23 mouse cellular contexts compared by ENCODE assay signal in genomic region chr10:97601744-97602143, GRCm38 (mm10). TPM values are rescaled to one million over a fixed set of nuclear protein-coding genes. Genes with fewer than 3 reads are reported as not detected.
DNase-seq lines count a peak whose midpoint lies in the region; ATAC-seq and TF ChIP-seq lines count a peak whose summit lies in the region.
"Had no signal": no experiment of that assay in that cellular context is flagged by ENCODE, and none has a peak within 500 bp of the region (broad histone marks: within the 10 kb centered on the region; RNA-seq: fewer than 3 reads in every experiment).

No protein-coding gene starts in this region.

- H3K27ac ChIP-seq in hindbrain, embryonic 14.5 days, result no peak overlapping the region
- no peak overlapping the region for H3K27ac ChIP-seq in hindbrain, embryonic 16.5 days (ENCODE audit: low read depth, low read length)
- no peak overlapping the region for H3K27ac ChIP-seq in kidney, embryonic 15.5 days
- H3K27ac ChIP-seq in kidney, adult 2 months (ENCODE audit: insufficient read depth, low read depth, low read length), result no peak overlapping the region
- no peak overlapping the region for H3K27ac ChIP-seq in kidney, postnatal 0 days
- H3K27ac ChIP-seq: embryonic facial prominence, embryonic 13.5 days; embryonic facial prominence, embryonic 15.5 days; forebrain, embryonic 10.5 days; forebrain, embryonic 12.5 days had no signal

- H3K9me3 ChIP-seq in hindbrain, embryonic 14.5 days (ENCODE audit: control insufficient read depth, low read length), result no peaks in the 10 kb centered on the region
- no peaks in the 10 kb centered on the region for H3K9me3 ChIP-seq in hindbrain, embryonic 16.5 days (ENCODE audit: control insufficient read depth, low read length)
- no peaks in the 10 kb centered on the region for H3K9me3 ChIP-seq in kidney, embryonic 15.5 days (replicated peaks)
- no peaks in the 10 kb centered on the region for H3K9me3 ChIP-seq in kidney, postnatal 0 days (replicated peaks; ENCODE audit: low read length)
- H3K9me3 ChIP-seq: embryonic facial prominence, embryonic 13.5 days; embryonic facial prominence, embryonic 15.5 days; forebrain, embryonic 10.5 days; forebrain, embryonic 12.5 days had no signal

- H3K4me1 ChIP-seq in hindbrain, embryonic 14.5 days (replicated peaks; ENCODE audit: control insufficient read depth, insufficient read depth, low read length), result no peaks in the 10 kb centered on the region
- H3K4me1 ChIP-seq in hindbrain, embryonic 16.5 days (ENCODE audit: control insufficient read depth, insufficient read depth, low read depth, low read length), result no peaks in the 10 kb centered on the region
- no peaks in the 10 kb centered on the region for H3K4me1 ChIP-seq in kidney, embryonic 15.5 days
- no peaks in the 10 kb centered on the region for H3K4me1 ChIP-seq in kidney, adult 2 months (ENCODE audit: control insufficient read depth, insufficient read depth, low read length)
- no peaks in the 10 kb centered on the region for H3K4me1 ChIP-seq in kidney, postnatal 0 days (replicated peaks; ENCODE audit: insufficient read depth, low read length)
- H3K4me1 ChIP-seq: embryonic facial prominence, embryonic 13.5 days; embryonic facial prominence, embryonic 15.5 days; forebrain, embryonic 10.5 days; forebrain, embryonic 12.5 days had no signal

- no peaks in the 10 kb centered on the region for H3K27me3 ChIP-seq in hindbrain, embryonic 14.5 days (ENCODE audit: control insufficient read depth, insufficient read depth, low read length)
- H3K27me3 ChIP-seq in hindbrain, embryonic 16.5 days (replicated peaks; ENCODE audit: control insufficient read depth, insufficient read depth, low read length), result no peaks in the 10 kb centered on the region
- H3K27me3 ChIP-seq in kidney, embryonic 15.5 days, result no peaks in the 10 kb centered on the region
- no peaks in the 10 kb centered on the region for H3K27me3 ChIP-seq in kidney, adult 2 months (replicated peaks; ENCODE audit: control insufficient read depth, insufficient read depth, low read length)
- H3K27me3 ChIP-seq in kidney, postnatal 0 days (ENCODE audit: insufficient read depth, low read length), result no peaks in the 10 kb centered on the region
- H3K27me3 ChIP-seq: embryonic facial prominence, embryonic 13.5 days; embryonic facial prominence, embryonic 15.5 days; forebrain, embryonic 12.5 days had no signal

- H3K36me3 ChIP-seq in hindbrain, embryonic 14.5 days (replicated peaks; ENCODE audit: control insufficient read depth, insufficient read depth), result no peaks in the 10 kb centered on the region
- H3K36me3 ChIP-seq in hindbrain, embryonic 16.5 days (ENCODE audit: control insufficient read depth, insufficient read depth, low read length), result no peaks in the 10 kb centered on the region
- H3K36me3 ChIP-seq in kidney, embryonic 15.5 days, result no peaks in the 10 kb centered on the region
- H3K36me3 ChIP-seq in kidney, adult 2 months (ENCODE audit: control insufficient read depth, insufficient read depth, low read length), result no peaks in the 10 kb centered on the region
- H3K36me3 ChIP-seq in kidney, postnatal 0 days (ENCODE audit: insufficient read depth, low read length), result no peaks in the 10 kb centered on the region
- H3K36me3 ChIP-seq: embryonic facial prominence, embryonic 13.5 days; embryonic facial prominence, embryonic 15.5 days; forebrain, embryonic 10.5 days; forebrain, embryonic 12.5 days had no signal

- no peak overlapping the region for H3K9ac ChIP-seq in hindbrain, embryonic 14.5 days
- no peak overlapping the region for H3K9ac ChIP-seq in hindbrain, embryonic 16.5 days (ENCODE audit: low read depth, low read length)
- H3K9ac ChIP-seq in kidney, embryonic 15.5 days, result no peak overlapping the region
- no peak overlapping the region for H3K9ac ChIP-seq in kidney, postnatal 0 days (ENCODE audit: low read depth, low read length)
- H3K9ac ChIP-seq: embryonic facial prominence, embryonic 13.5 days; embryonic facial prominence, embryonic 15.5 days; forebrain, embryonic 12.5 days had no signal

- no peak for TF ChIP-seq POLR2A in kidney, adult 2 months (IDR thresholded peaks at IDR 0.05; ENCODE audit: low read depth, low read length)

- WGBS in hindbrain, embryonic 14.5 days, result 66% methylated on average over 4 of the region's 4 CpGs
- WGBS in hindbrain, embryonic 16.5 days, result 78% methylated on average over 4 of the region's 4 CpGs
- WGBS in kidney, embryonic 15.5 days, result 52% methylated on average over 4 of the region's 4 CpGs
- WGBS in kidney, adult 2 months, result 30% methylated on average over 4 of the region's 4 CpGs
- WGBS in kidney, postnatal 0 days, result 43% methylated on average over 4 of the region's 4 CpGs

- no peak overlapping the region for H3K4me2 ChIP-seq in hindbrain, embryonic 14.5 days (replicated peaks)
- no peak overlapping the region for H3K4me2 ChIP-seq in hindbrain, embryonic 16.5 days (ENCODE audit: low read length)
- H3K4me2 ChIP-seq in kidney, embryonic 15.5 days, result no peak overlapping the region
- H3K4me2 ChIP-seq in kidney, postnatal 0 days (ENCODE audit: low read length), result no peak overlapping the region
- H3K4me2 ChIP-seq: embryonic facial prominence, embryonic 13.5 days; embryonic facial prominence, embryonic 15.5 days; forebrain, embryonic 12.5 days had no signal

- 0 out of 2 replicates have a peak, but pooled peaks have one; percentile 43 for ATAC-seq in hindbrain, embryonic 14.5 days (ENCODE audit: low FRiP score)
- no peak for ATAC-seq in hindbrain, embryonic 16.5 days
- ATAC-seq in kidney, embryonic 15.5 days (replicated peaks; ENCODE audit: low FRiP score), result peak; percentile 69
- ATAC-seq in kidney, postnatal 0 days (replicated peaks; ENCODE audit: low FRiP score, low read depth), result peak; percentile 54; the same call in 1 of the 2 replicates
- ATAC-seq: forebrain, embryonic 14.5 days; forebrain, embryonic 16.5 days had no signal

- DNase-seq in hindbrain, embryonic 14.5 days (ENCODE audit: low spot score), result no peak
- DNase-seq in kidney, adult 2 months, result no peak
- no peak for DNase-seq in kidney, postnatal 0 days (ENCODE audit: low spot score)
- DNase-seq in kidney, adult 8-10 months, result no peak
- DNase-seq: adrenal gland, adult 2 months; adrenal gland, postnatal 10 days; adrenal gland, postnatal 25 days; cerebellum, adult 11 months; cerebellum, adult 18-20 months; cerebellum, adult 8-10 months; cerebellum, postnatal 14 days; cerebellum, postnatal 36 days; embryo, embryonic 11 days had no signal

- H3K4me3 ChIP-seq in hindbrain, embryonic 14.5 days (replicated peaks; ENCODE audit: low read length), result no peak overlapping the region
- no peak overlapping the region for H3K4me3 ChIP-seq in hindbrain, embryonic 16.5 days (ENCODE audit: low read length)
- no peak overlapping the region for H3K4me3 ChIP-seq in kidney, embryonic 15.5 days (replicated peaks)
- no peak overlapping the region for H3K4me3 ChIP-seq in kidney, adult 2 months (ENCODE audit: insufficient read depth, low read depth, low read length)
- H3K4me3 ChIP-seq in kidney, postnatal 0 days (replicated peaks; ENCODE audit: low read depth, low read length), result no peak overlapping the region
- H3K4me3 ChIP-seq: embryonic facial prominence, embryonic 13.5 days; embryonic facial prominence, embryonic 15.5 days; erythroblast, embryonic 14.5 days; forebrain, embryonic 10.5 days; forebrain, embryonic 12.5 days had no signal

- no peak for TF ChIP-seq CTCF in kidney, adult 2 months (conservative IDR thresholded peaks at IDR 0.05; ENCODE audit: insufficient read depth, insufficient read length, low read depth, low read length)
- no peak for TF ChIP-seq CTCF in kidney, postnatal 0 days (IDR thresholded peaks at IDR 0.05; ENCODE audit: low read depth)

RNA-seq across cellular contexts. Expression of gene Kera, which starts 4.9 kb away (rescaled TPM):
- polyA plus RNA-seq in hindbrain, embryonic 14.5 days (2014; fragmentation: Nextera tagmentation; extraction: Ambion mirVana), result 0.12 TPM in 1 of 2 replicates, not detected in the other
- polyA plus RNA-seq in hindbrain, embryonic 16.5 days (2015; fragmentation: Nextera tagmentation; extraction: Ambion mirVana), result 2.6 TPM in 1 of 2 replicates, not detected in the other
- 0.32 and 0.68 TPM in 2 replicates for polyA plus RNA-seq in kidney, embryonic 15.5 days (2015; fragmentation: Nextera tagmentation; extraction: Ambion mirVana)
- polyA plus RNA-seq in kidney, adult 2 months (2012; rRNA removed), result not detected in 2 replicates
- polyA plus RNA-seq in kidney, postnatal 0 days (2015; fragmentation: Nextera tagmentation; extraction: Ambion mirVana), result 0.05 TPM in 1 of 2 replicates, not detected in the other
- polyA plus RNA-seq: adrenal gland, adult 2 months; C2C12; erythroblast, embryonic 14.5 days; forebrain, embryonic 10.5 days; forebrain, embryonic 14.5 days; forebrain, embryonic 16.5 days had no signal

RNA-seq across cellular contexts. Expression of gene Lum, which starts 36.8 kb away (rescaled TPM):
- polyA plus RNA-seq in hindbrain, embryonic 14.5 days (2014; fragmentation: Nextera tagmentation; extraction: Ambion mirVana), result 29.3 and 41.5 TPM in 2 replicates
- 16.5 and 24.9 TPM in 2 replicates for polyA plus RNA-seq in hindbrain, embryonic 16.5 days (2015; fragmentation: Nextera tagmentation; extraction: Ambion mirVana)
- 75.9 and 101 TPM in 2 replicates for polyA plus RNA-seq in kidney, embryonic 15.5 days (2015; fragmentation: Nextera tagmentation; extraction: Ambion mirVana)
- 6.4 and 7.9 TPM in 2 replicates for polyA plus RNA-seq in kidney, adult 2 months (2012; rRNA removed)
- polyA plus RNA-seq in kidney, postnatal 0 days (2015; fragmentation: Nextera tagmentation; extraction: Ambion mirVana), result 19.8 and 21.6 TPM in 2 replicates
- polyA plus RNA-seq: C2C12; erythroblast, embryonic 14.5 days had no signal

RNA-seq across cellular contexts. Expression of gene Epyc, which starts 42.1 kb away (rescaled TPM):
- polyA plus RNA-seq in hindbrain, embryonic 14.5 days (2014; fragmentation: Nextera tagmentation; extraction: Ambion mirVana), result 0.28 TPM in 1 of 2 replicates, not detected in the other
- 0.21 and 1.2 TPM in 2 replicates for polyA plus RNA-seq in hindbrain, embryonic 16.5 days (2015; fragmentation: Nextera tagmentation; extraction: Ambion mirVana)
- 0.53 and 0.66 TPM in 2 replicates for polyA plus RNA-seq in kidney, embryonic 15.5 days (2015; fragmentation: Nextera tagmentation; extraction: Ambion mirVana)
- 0.22 and 0.43 TPM in 2 replicates for polyA plus RNA-seq in kidney, adult 2 months (2012; rRNA removed)
- 0.08 TPM in 1 of 2 replicates, not detected in the other for polyA plus RNA-seq in kidney, postnatal 0 days (2015; fragmentation: Nextera tagmentation; extraction: Ambion mirVana)
- polyA plus RNA-seq: adrenal gland, adult 2 months; C2C12; erythroblast, embryonic 14.5 days had no signal
